Mouse (Mus musculus) liver, embryonic 14.5 days (tissue): ENCODE results near the gene Rcor3.

Experiments used
- CTCF ChIP-seq: IDR thresholded peaks from 2 replicates; pipeline ENCODE4 v1.5.1; 2016; ENCODE audit warnings: antibody characterized with exemption, low read depth, control low read depth
- EP300 ChIP-seq: IDR thresholded peaks from 2 replicates; pipeline ENCODE4 v1.6.1; 2016; ENCODE audit warnings: antibody characterized with exemption, low read depth

GRCm38 (mm10) chr1:192104021-192104420 lies 33.8 kb downstream of the Rcor3 start:
- no peak for TF ChIP-seq CTCF
- no peak for TF ChIP-seq EP300
